24 mouse cellular contexts compared by ENCODE assay signal in the genomic region with DNA sequence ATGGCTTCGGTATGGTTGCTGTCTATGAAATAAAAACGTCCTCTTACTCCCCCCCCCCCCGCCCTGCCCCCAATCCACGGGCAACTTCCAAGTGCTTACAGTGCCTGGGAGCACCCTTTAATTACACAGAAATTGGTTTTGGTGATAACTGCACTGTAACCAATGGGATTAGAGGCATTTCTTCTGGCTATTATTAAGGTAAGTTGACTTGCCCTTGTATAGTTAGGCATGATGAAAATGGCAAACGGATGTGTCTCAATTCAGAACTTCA. TPM values are rescaled to one million over a fixed set of nuclear protein-coding genes. Genes with fewer than 3 reads are reported as not detected.
"Had no signal": no experiment of that assay in that cellular context is flagged by ENCODE, and none has a peak within 500 bp of the region (broad histone marks: within the 10 kb centered on the region; RNA-seq: fewer than 3 reads in every experiment).

No protein-coding gene starts in this region.

- H3K4me2 ChIP-seq: liver, embryonic 11.5 days; lung, embryonic 14.5 days; neural tube, embryonic 13.5 days; stomach, embryonic 15.5 days had no signal

- H3K4me1 ChIP-seq: limb, embryonic 15.5 days; neural tube, embryonic 13.5 days; stomach, embryonic 15.5 days had no signal

- H3K36me3 ChIP-seq: limb, embryonic 12.5 days; limb, embryonic 15.5 days; neural tube, embryonic 13.5 days; stomach, embryonic 15.5 days had no signal

- H3K9me3 ChIP-seq: limb, embryonic 12.5 days; limb, embryonic 15.5 days; neural tube, embryonic 13.5 days; stomach, embryonic 15.5 days had no signal

- DNase-seq: kidney, adult 18-20 months; kidney, adult 9 months; kidney, postnatal 14 days; kidney, postnatal 4 days; left cerebral cortex, postnatal 4 days; liver, postnatal 0 days; lung, embryonic 14.5 days; lung, postnatal 36 days; retina, postnatal 1 day; right cerebral cortex, postnatal 25 days; spleen, adult 18-20 months; thymus, postnatal 25 days had no signal

- H3K9ac ChIP-seq: limb, embryonic 12.5 days; limb, embryonic 15.5 days; liver, embryonic 14.5 days; liver, postnatal 0 days; lung, embryonic 14.5 days; neural tube, embryonic 13.5 days; stomach, embryonic 15.5 days had no signal

- H3K27ac ChIP-seq: limb, embryonic 12.5 days; limb, embryonic 15.5 days; liver, embryonic 14.5 days; neural tube, embryonic 13.5 days; stomach, embryonic 15.5 days had no signal

- H3K4me3 ChIP-seq: limb, embryonic 12.5 days; limb, embryonic 15.5 days; myocyte; neural tube, embryonic 13.5 days; stomach, embryonic 15.5 days had no signal

- H3K27me3 ChIP-seq: limb, embryonic 12.5 days; limb, embryonic 15.5 days; neural tube, embryonic 13.5 days; stomach, embryonic 15.5 days had no signal

- ATAC-seq: intestine, embryonic 16.5 days; liver, postnatal 0 days; lung, postnatal 0 days had no signal

RNA-seq across cellular contexts. Expression of gene Pabpc4l, which starts 42.9 kb away (rescaled TPM):
- total RNA-seq: megakaryocyte-erythroid progenitor cell, adult 5-6 weeks; monocyte, adult 5-6 weeks; neutrophil, adult 5-6 weeks had no signal
- polyA plus RNA-seq: myocyte had no signal
